Mouse (Mus musculus): Measurements from ENCODE around the gene Car12. TPM values are rescaled to one million over a fixed set of nuclear protein-coding genes. Genes with fewer than 3 reads are reported as not detected.

The Car12 gene
- polyA plus RNA-seq, 1 experiment from 2014 or later, result 7.3 TPM

DNA sequence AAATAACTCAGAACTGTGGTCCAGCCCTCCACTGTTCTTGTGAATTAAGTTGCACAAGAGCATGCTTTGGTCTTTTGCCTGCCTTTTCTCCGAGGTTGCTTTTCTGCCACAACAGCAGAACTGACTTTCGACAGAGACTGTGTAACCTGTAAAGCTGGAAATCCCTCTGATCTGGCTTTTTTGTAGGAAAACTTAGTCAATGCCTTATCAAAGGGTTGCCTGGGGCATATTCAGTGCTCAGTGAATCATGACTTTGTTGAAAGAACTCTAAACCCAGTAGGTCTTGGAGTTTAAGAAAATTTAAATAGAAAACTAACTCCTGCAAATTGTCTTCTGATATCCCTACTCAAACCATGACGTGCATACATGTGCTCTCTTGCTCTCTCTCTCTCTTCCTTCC is 17.1 kb downstream of the Car12 start:
- WGBS, result 53% methylated on average over 3 of the region's 3 CpGs
- H3K9me3 ChIP-seq (ENCODE audit: control insufficient read depth), result no peaks in the 10 kb centered on the region
- TF ChIP-seq CTCF (IDR thresholded peaks at IDR 0.05; ENCODE audit: low read depth), result no peak
- no peak overlapping the region for H3K4me3 ChIP-seq (ENCODE audit: low read depth, low read length)
- no peak overlapping the region for H3K9ac ChIP-seq (ENCODE audit: low read depth, low read length)
- H3K36me3 ChIP-seq (ENCODE audit: control insufficient read depth, insufficient read depth), result no peaks in the 10 kb centered on the region
- no peaks in the 10 kb centered on the region for H3K4me1 ChIP-seq (replicated peaks; ENCODE audit: control insufficient read depth, insufficient read depth, low read length)
- no peak overlapping the region for H3K4me2 ChIP-seq (replicated peaks; ENCODE audit: low read depth)
- H3K27ac ChIP-seq (ENCODE audit: low read depth, low read length), result no peak overlapping the region
- no peak for ATAC-seq
- H3K27me3 ChIP-seq (replicated peaks; ENCODE audit: control insufficient read depth, insufficient read depth, low read length), result no peaks in the 10 kb centered on the region

DNA sequence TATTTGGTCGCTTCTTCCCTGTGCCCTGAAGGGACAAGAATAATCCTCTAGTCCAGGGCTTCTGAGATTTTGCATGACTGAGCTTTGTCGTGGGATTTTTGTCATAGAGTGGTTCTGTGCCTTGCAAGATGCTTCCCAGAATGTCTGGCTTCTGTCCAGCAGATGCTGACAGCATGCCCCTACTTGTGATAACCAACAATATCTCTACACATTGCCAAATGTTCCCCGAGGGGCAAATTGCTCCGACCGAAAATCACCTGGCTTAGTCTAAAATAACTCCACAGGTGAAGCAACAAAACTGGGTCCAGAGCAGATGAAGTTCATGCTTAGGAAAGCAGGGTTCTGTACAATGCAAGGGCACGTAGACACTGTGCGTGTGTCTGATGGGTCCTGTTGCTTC is 17.8 kb downstream of the Car12 start:
- Histone ChIP-seq H3K36me3 (ENCODE audit: control insufficient read depth, insufficient read depth) (no peaks in the 10 kb centered on the region), H3K9ac (ENCODE audit: low read depth, low read length) (no peak overlapping the region), H3K4me3 (ENCODE audit: low read depth, low read length) (no peak overlapping the region), H3K9me3 (ENCODE audit: control insufficient read depth) (no peaks in the 10 kb centered on the region), H3K4me2 (replicated peaks; ENCODE audit: low read depth) (no peak overlapping the region), H3K27ac (ENCODE audit: low read depth, low read length) (no peak overlapping the region), H3K27me3 (replicated peaks; ENCODE audit: control insufficient read depth, insufficient read depth, low read length) (no peaks in the 10 kb centered on the region), H3K4me1 (replicated peaks; ENCODE audit: control insufficient read depth, insufficient read depth, low read length) (peaks cover 6% of the 10 kb centered on the region; the same call in 1 of the 2 replicates)
- WGBS, result 78% methylated on average over 7 of the region's 7 CpGs
- ATAC-seq, result no peak
- no peak for TF ChIP-seq CTCF (IDR thresholded peaks at IDR 0.05; ENCODE audit: low read depth)

DNA sequence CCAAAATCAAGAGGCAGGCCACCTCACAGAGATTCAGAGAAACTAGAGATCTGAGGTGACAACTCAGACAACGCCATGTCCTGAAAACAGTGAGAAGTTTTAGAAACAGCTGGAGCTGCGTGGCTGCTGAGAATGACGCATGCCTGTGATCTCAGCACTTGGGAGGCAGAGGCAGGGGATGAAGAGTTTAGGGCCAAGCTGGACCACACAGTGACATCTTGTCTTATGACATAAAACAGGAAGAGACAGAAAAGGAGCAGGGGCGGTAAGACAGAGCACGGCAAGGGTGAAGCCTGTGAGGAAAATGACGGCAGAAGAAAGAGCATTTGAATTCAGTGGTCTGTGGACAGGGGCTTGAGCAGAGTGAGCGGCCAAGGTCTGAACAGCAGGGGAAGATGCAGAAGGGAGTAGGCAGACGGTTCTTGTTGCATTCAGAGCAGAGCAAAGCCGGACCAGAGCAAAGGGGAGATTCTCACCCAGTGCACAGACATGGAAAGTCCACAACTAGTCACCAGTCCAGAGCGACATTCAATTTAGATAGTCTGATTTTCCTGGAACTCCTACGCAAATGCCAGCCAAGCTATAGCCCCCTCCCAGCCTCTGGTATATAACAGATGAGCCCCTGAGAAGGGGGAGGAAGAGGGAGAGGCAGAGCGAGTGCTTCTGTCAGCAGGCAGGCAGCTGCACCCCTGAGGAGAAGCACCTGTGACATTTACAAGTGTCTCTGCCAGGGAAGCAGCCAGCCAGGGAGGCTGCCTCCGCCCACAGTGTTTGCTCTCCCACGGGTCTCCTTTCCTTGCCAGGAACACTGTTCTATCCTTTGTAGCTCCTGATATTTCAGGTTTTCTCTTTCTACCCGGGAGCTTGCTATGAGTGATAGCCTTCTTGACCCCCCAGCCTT is 19.6 kb downstream of the Car12 start:
- no peaks in the 10 kb centered on the region for H3K9me3 ChIP-seq (ENCODE audit: control insufficient read depth)
- no peaks in the 10 kb centered on the region for H3K27me3 ChIP-seq (replicated peaks; ENCODE audit: control insufficient read depth, insufficient read depth, low read length)
- 36% methylated on average over 15 of the region's 15 CpGs for WGBS
- ATAC-seq, result no peak
- peaks cover 15% of the 10 kb centered on the region for H3K4me1 ChIP-seq (replicated peaks; ENCODE audit: control insufficient read depth, insufficient read depth, low read length)
- no peak overlapping the region for H3K9ac ChIP-seq (ENCODE audit: low read depth, low read length)
- TF ChIP-seq CTCF (IDR thresholded peaks at IDR 0.05; ENCODE audit: low read depth), result no peak
- H3K4me2 ChIP-seq (replicated peaks; ENCODE audit: low read depth), result no peak overlapping the region
- no peak overlapping the region for H3K4me3 ChIP-seq (ENCODE audit: low read depth, low read length)
- H3K36me3 ChIP-seq (ENCODE audit: control insufficient read depth, insufficient read depth), result no peaks in the 10 kb centered on the region
- H3K27ac ChIP-seq (ENCODE audit: low read depth, low read length), result no peak overlapping the region

DNA sequence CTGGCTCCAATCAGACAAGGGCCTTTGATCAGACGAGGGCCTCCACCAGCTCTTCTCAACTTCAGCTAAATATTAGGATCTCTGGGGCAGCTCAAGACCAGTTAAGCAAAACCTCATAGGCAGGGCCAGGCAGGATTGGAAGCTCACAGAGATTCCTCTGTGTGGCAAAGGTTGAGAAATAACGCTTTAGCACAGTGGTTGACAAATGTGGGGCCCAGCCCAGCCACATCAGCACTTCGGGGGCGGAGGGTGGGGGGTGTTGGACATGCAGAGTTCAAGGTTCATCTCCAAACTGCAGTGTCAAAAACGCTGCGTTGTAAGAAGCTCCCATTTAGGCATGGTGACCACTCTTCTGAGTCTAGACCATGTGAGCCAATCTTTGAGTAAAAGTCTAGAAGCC is 21.1 kb downstream of the Car12 start:
- no peak overlapping the region for H3K4me2 ChIP-seq (replicated peaks; ENCODE audit: low read depth)
- no peak overlapping the region for H3K9ac ChIP-seq (ENCODE audit: low read depth, low read length)
- ATAC-seq, result peak; percentile 53
- WGBS, result 53% methylated on average over 6 of the region's 6 CpGs
- H3K4me1 ChIP-seq (replicated peaks; ENCODE audit: control insufficient read depth, insufficient read depth, low read length), result peaks cover 15% of the 10 kb centered on the region
- TF ChIP-seq CTCF (IDR thresholded peaks at IDR 0.05; ENCODE audit: low read depth), result no peak
- no peaks in the 10 kb centered on the region for H3K27me3 ChIP-seq (replicated peaks; ENCODE audit: control insufficient read depth, insufficient read depth, low read length)
- 0 out of 2 replicates have a peak overlapping the region, but pooled peaks have one; percentile 9 for H3K27ac ChIP-seq (ENCODE audit: low read depth, low read length)
- no peak overlapping the region for H3K4me3 ChIP-seq (ENCODE audit: low read depth, low read length)
- H3K36me3 ChIP-seq (ENCODE audit: control insufficient read depth, insufficient read depth), result no peaks in the 10 kb centered on the region
- no peaks in the 10 kb centered on the region for H3K9me3 ChIP-seq (ENCODE audit: control insufficient read depth)

DNA sequence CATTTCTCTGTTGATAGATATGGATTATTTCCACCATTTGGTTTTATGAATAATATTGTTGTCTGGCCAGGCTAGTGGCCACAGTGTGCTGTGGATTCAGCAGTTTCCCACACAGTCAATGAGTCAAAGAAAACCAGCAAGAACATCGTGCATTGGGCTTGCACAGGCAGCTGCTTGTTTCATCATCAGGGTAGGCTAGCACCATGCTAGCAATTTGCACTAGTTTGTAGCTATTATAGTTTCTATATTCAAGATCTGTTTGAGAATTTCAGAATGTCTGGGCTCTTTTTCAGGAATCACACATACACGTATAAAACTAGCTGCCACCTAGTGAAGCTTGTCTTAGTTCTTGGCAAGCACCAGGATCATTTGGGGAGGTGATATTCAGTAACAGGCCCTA is 21.6 kb downstream of the Car12 start:
- no peaks in the 10 kb centered on the region for H3K36me3 ChIP-seq (ENCODE audit: control insufficient read depth, insufficient read depth)
- no peak for TF ChIP-seq CTCF (IDR thresholded peaks at IDR 0.05; ENCODE audit: low read depth)
- no peak for ATAC-seq
- H3K4me2 ChIP-seq (replicated peaks; ENCODE audit: low read depth), result no peak overlapping the region
- no peaks in the 10 kb centered on the region for H3K9me3 ChIP-seq (ENCODE audit: control insufficient read depth)
- H3K27me3 ChIP-seq (replicated peaks; ENCODE audit: control insufficient read depth, insufficient read depth, low read length), result no peaks in the 10 kb centered on the region
- H3K4me3 ChIP-seq (ENCODE audit: low read depth, low read length), result no peak overlapping the region
- 84% methylated on average over 2 of the region's 2 CpGs for WGBS
- peaks cover 15% of the 10 kb centered on the region for H3K4me1 ChIP-seq (replicated peaks; ENCODE audit: control insufficient read depth, insufficient read depth, low read length)
- no peak overlapping the region for H3K9ac ChIP-seq (ENCODE audit: low read depth, low read length)
- peak overlapping the region; percentile 66; the same call in 1 of the 2 replicates for H3K27ac ChIP-seq (ENCODE audit: low read depth, low read length)

DNA sequence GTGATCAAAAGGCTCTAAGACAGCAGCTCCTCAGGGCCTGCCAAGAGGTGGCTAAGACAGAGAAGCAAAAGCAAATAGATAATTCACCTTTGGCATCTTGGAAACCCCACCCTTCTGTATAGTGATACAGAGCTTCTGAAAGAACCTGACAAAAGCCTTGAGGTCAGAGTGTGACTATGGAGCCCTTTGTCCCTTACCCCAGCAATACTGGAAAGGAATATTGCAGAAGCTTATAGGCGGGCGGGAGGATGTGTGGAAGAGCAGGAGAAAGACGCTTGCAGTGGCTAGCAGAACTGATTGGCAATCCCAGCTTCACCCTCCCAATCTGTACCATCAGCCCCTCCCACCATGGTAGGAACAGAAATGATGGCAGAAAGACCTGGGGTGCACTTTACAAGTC is 22.5 kb downstream of the Car12 start:
- 34% methylated on average over 3 of the region's 3 CpGs for WGBS
- no peaks in the 10 kb centered on the region for H3K27me3 ChIP-seq (replicated peaks; ENCODE audit: control insufficient read depth, insufficient read depth, low read length)
- H3K4me3 ChIP-seq (ENCODE audit: low read depth, low read length), result no peak overlapping the region
- H3K9me3 ChIP-seq (ENCODE audit: control insufficient read depth), result no peaks in the 10 kb centered on the region
- H3K4me2 ChIP-seq (replicated peaks; ENCODE audit: low read depth), result no peak overlapping the region
- TF ChIP-seq CTCF (IDR thresholded peaks at IDR 0.05; ENCODE audit: low read depth), result no peak
- ATAC-seq, result peak; percentile 65
- H3K27ac ChIP-seq (ENCODE audit: low read depth, low read length), result peak overlapping the region; percentile 66
- H3K36me3 ChIP-seq (ENCODE audit: control insufficient read depth, insufficient read depth), result no peaks in the 10 kb centered on the region
- no peak overlapping the region for H3K9ac ChIP-seq (ENCODE audit: low read depth, low read length)
- peaks cover 15% of the 10 kb centered on the region for H3K4me1 ChIP-seq (replicated peaks; ENCODE audit: control insufficient read depth, insufficient read depth, low read length)
